Mouse (Mus musculus) lung, adult 2 months (tissue): ENCODE measurements around the gene Ano4.

Source experiments
- CTCF ChIP-seq: fragments of 200-500 bp; IDR thresholded peaks from 2 replicates; pipeline ENCODE4 v1.5.1; 2011; ENCODE audit warnings: mild to moderate bottlenecking, low read length, control low read depth; ENCODE audit not compliant: insufficient read depth
- POLR2A ChIP-seq: fragments of 200-500 bp; IDR thresholded peaks from 2 replicates; pipeline ENCODE4 v1.6.1; 2011; ENCODE audit warnings: low read depth, mild to moderate bottlenecking, control low read depth, low read length, borderline replicate concordance; ENCODE audit errors: extremely low read depth

- TF ChIP-seq CTCF (no peak), POLR2A (no peak)
Measured at GRCm38 (mm10) chr10:89077447-89077846, 267.1 kb downstream of the Ano4 start.
